Comparison of ENCODE assay signal across 10 mouse cellular contexts in the genomic region with DNA sequence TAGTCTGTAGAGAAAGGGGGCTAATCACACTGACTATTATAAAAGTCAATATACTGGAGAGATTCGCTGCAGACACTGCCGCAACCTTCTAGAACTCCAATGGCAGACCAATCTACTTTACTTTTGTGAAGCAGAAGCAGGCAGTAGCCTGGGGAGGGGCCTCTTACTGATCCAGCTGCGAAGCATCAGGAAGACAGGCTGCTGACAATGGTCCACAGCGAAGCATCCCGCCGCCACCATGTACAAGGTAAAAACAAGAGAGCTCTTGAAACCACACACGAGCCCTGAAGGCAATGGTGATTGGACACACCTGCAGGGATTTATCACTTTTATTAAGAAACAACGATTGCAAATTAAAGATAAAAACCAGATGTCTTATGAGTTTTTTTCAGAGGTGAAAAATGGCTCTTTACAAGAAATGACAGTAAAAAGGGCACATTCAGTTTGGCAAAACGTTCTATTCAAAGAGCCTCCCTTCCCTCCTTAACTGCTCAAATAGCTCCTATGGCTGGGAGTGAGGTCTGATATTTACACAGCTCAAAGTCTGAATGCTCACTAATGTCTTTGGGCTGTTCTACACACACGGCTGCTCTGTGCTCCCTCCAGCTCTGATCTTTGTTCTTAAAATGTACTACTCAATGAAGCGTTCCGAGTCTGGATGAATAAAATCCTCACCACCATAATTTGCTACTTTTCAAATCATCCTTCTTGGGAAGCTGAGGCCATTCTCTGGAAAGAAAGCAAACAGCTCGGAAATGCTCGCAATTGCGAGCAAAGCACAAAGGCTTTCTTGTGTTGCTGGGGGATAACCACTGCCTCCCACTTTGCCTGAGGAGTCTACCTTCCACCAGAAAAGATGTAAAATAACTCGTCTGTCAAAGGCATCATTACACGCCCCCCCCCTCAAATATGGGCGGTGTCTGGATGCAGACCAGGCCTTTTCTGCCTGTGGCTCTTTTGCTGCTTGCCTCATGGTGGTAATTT. TPM values are rescaled to one million over a fixed set of nuclear protein-coding genes. Genes with fewer than 3 reads are reported as not detected.
DNase-seq lines count a peak whose midpoint lies in the region; ATAC-seq and TF ChIP-seq lines count a peak whose summit lies in the region.
"Had no signal": no experiment of that assay in that cellular context is flagged by ENCODE, and none has a peak within 500 bp of the region (broad histone marks: within the 10 kb centered on the region; RNA-seq: fewer than 3 reads in every experiment).

No protein-coding gene starts in this region.

- H3K9ac ChIP-seq in forebrain, embryonic 13.5 days, result peak overlapping the region; percentile 41

- TF ChIP-seq CTCF in kidney, adult 2 months (conservative IDR thresholded peaks at IDR 0.05; ENCODE audit: insufficient read depth, insufficient read length, low read depth, low read length), result no peak

- 49% methylated on average over 18 of the region's 18 CpGs for WGBS in kidney, adult 2 months
- WGBS in forebrain, embryonic 13.5 days, result 37% methylated on average over 18 of the region's 18 CpGs

- peak overlapping the region; percentile 82 for H3K27ac ChIP-seq in kidney, adult 2 months (ENCODE audit: insufficient read depth, low read depth, low read length)
- peak overlapping the region; percentile 92 for H3K27ac ChIP-seq in forebrain, embryonic 13.5 days

- peaks cover 39% of the 10 kb centered on the region for H3K4me1 ChIP-seq in kidney, adult 2 months (ENCODE audit: control insufficient read depth, insufficient read depth, low read length)
- peaks cover 44% of the 10 kb centered on the region for H3K4me1 ChIP-seq in forebrain, embryonic 13.5 days

- no peaks in the 10 kb centered on the region for H3K27me3 ChIP-seq in kidney, adult 2 months (replicated peaks; ENCODE audit: control insufficient read depth, insufficient read depth, low read length)
- H3K27me3 ChIP-seq in forebrain, embryonic 13.5 days, result no peaks in the 10 kb centered on the region

- DNase-seq in kidney, adult 2 months, result peak; percentile 70
- DNase-seq in kidney, postnatal 25 days, result no peak
- peak; percentile 3 for DNase-seq in Muller cell, postnatal 12 days (ENCODE audit: inconsistent ontology term)
- peak; percentile 46 to 58 for DNase-seq in kidney, postnatal 4 days
- DNase-seq in adrenal gland, postnatal 36 days, result no peak
- no peak for DNase-seq in frontal cortex, postnatal 14 days (ENCODE audit: low spot score in 2 of 2)
- no peak for DNase-seq in spleen, postnatal 10 days (ENCODE audit: low spot score in 2 of 2)
- DNase-seq: B cell, adult 2 months; cerebellum, adult 2 months had no signal

- H3K4me3 ChIP-seq in kidney, adult 2 months (ENCODE audit: insufficient read depth, low read depth, low read length), result no peak overlapping the region
- no peak overlapping the region for H3K4me3 ChIP-seq in forebrain, embryonic 13.5 days

- H3K4me2 ChIP-seq in forebrain, embryonic 13.5 days, result peak overlapping the region; percentile 38

- H3K9me3 ChIP-seq in forebrain, embryonic 13.5 days (replicated peaks), result no peaks in the 10 kb centered on the region

- H3K36me3 ChIP-seq in kidney, adult 2 months (ENCODE audit: control insufficient read depth, insufficient read depth, low read length), result no peaks in the 10 kb centered on the region
- H3K36me3 ChIP-seq in forebrain, embryonic 13.5 days (ENCODE audit: poor library complexity, severe bottlenecking), result peaks cover 17% of the 10 kb centered on the region

- TF ChIP-seq POLR2A in kidney, adult 2 months (IDR thresholded peaks at IDR 0.05; ENCODE audit: low read depth, low read length), result no peak

- ATAC-seq in forebrain, embryonic 13.5 days, result peak; percentile 72

RNA-seq across cellular contexts. Expression of a gene that starts 23.6 kb away (rescaled TPM):
- polyA plus RNA-seq in kidney, adult 2 months (2012; rRNA removed), result 88.5 and 90.9 TPM in 2 replicates
- polyA plus RNA-seq in forebrain, embryonic 13.5 days (2015; fragmentation: Nextera tagmentation; extraction: Ambion mirVana), result 37.9 and 40.9 TPM in 2 replicates
- 10 to 100 TPM; 33.2 to 36.9 TPM for total RNA-seq in adrenal gland, postnatal 36 days (2021)

Comparison
In these comparisons a context has a peak if more than half of its experiments do, and no peak if none do; other contexts are left out.
1. DNase-seq: peak in kidney, adult 2 months (single experiment), Muller cell, postnatal 12 days (single experiment) and kidney, postnatal 4 days (2 of 2); none in kidney, postnatal 25 days (0 of 2), adrenal gland, postnatal 36 days (0 of 2), frontal cortex, postnatal 14 days (0 of 2) and spleen, postnatal 10 days (0 of 2).